Mouse (Mus musculus): Measurements from ENCODE around the gene Tkt.

The Tkt gene

DNA sequence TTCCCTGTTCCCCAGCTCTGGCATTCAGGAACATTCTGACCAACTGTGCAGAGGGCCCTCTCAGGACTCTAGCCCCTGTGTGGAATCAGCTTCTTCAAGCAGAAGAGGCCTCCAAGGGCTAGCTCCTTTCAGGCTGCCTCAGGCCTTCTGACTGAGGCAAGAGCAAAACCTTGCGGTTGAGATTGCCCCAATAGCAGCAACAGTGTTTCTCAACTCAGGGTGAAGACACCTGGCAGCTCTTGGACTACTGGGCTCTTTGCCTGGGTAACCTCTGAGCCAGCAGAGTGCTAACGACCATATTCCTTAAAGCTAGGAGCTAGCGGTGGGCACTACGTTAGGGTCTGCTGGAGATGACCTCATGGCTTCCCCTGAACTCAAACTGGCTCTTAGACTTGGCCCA, 5.0 kb downstream of the Tkt start:
- DNase-seq (ENCODE audit: low read depth, low spot score), result no peak

- DNase-seq (ENCODE audit: low read depth, low spot score), result no peak
Observed at GRCm38 (mm10) chr14:30556651-30557050, 8.5 kb downstream of the Tkt start.

GRCm38 (mm10) chr14:30557730-30558129, 9.6 kb downstream of the Tkt start:
- DNase-seq (ENCODE audit: low read depth, low spot score), result no peak

DNA sequence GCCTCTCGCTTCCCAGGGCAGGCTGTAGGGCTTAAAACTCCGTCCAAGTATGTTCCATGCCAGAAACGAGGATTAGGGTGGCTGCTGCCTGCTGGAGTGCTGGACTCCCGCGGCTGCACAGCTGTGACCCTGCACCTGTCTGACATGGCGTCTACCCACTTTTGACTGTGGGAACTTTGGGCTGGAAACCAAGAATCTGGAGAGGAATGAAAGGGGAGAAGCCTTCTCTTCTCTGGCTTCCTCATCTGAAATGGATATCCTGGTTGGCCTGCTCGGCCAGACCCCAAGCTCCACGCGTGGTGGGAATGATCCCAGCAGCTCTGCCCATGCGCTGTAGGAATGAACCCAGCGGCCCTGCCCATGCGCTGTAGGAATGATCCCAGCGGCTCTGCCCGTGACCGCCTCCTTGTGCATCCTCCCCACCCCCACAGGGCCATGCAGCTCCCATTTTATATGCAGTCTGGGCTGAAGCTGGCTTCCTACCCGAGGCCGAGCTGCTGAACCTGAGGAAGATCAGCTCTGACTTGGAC, 11.2 kb downstream of the Tkt start:
- DNase-seq (ENCODE audit: low read depth, low spot score), result peak; percentile 77

DNA sequence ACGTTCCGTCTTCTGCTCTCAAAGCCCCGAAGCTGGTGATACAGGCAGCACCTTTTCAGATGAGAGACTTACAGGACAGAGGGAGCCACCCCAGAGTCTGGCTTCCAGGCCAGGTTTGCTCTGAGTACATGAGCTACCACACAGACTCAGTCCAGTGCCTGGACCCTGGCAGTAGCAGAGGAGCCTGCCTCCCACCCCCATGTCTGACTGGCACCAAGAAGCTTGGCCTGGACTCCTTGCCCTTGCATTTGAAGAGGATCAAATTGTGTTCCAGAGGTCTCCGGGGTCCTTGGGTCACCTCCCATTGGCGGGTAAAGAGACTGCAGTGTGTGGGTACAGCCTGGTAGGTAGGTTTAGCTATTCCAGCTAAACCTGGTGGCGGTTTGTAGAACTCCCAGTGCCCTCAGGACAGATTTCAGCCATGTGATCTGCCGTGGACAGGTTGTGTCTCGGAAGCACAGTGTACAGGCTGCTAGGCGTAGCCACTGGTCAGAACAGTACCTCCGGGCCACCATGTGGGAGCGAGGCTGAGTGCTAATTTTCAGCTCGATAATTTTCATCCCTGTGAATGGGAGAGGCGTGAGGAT, 12.7 kb downstream of the Tkt start:
- no peak for DNase-seq (ENCODE audit: low read depth, low spot score)

GRCm38 (mm10) chr14:30561470-30562187, 13.5 kb downstream of the Tkt start:
- no peak for DNase-seq (ENCODE audit: low read depth, low spot score)

- DNase-seq (ENCODE audit: low read depth, low spot score), result no peak
Observed at GRCm38 (mm10) chr14:30562343-30562742, 14.2 kb downstream of the Tkt start.

DNA sequence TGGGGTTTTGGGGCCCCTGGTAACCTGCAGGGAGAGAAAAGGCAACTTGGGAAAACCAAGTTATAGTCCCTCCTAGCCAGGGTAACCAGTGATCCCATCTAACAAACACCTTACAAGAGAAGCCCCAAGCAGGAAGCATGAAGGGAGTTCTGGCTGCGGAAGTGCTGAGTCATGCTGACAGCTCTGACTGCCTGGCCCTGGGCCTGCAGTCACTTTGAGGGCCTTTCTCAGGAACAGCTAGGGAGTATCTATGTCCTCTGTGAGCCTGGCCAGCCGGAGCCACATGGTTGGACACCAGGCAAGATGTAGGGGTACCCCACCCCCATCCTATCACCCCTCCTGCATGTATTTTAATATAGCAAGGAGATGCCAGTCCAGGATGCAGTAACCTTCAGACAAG, 16.3 kb downstream of the Tkt start:
- peak; percentile 81 for DNase-seq (ENCODE audit: low read depth, low spot score)

DNA sequence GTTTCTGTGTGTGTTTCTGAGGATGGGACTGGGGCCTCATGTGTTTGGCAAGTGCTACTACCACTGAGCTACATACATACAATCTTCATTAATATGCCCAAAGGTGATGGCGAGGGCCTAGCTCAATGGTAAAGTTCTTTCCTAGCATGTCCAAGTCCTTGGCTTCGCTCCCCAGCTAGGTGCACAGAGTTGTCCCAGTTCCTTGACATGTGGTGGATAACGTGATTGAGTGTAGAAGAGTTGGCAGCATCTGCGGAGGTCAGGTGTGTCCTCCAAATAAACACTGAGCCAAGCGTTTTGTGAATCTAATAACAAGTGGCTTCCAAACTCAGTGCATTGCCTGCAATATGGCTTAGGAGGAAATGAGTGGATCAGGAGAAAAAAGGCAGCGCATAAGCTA, 18.2 kb downstream of the Tkt start:
- no peak for DNase-seq (ENCODE audit: low read depth, low spot score)

DNA sequence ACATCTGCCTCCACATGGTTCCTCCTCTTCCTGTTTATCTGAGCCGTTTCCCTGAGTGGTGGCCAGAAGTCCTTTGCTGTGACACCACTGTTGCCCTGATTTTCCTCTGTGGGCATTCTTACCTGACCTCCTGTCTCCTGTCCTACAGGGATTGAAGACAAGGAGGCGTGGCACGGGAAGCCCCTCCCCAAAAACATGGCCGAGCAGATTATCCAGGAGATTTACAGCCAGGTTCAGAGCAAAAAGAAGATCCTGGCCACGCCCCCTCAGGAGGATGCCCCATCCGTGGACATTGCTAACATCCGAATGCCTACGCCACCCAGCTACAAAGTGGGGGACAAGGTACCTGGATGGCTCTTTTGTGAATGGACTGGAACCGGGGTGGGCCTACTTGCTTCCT, 19.9 kb downstream of the Tkt start:
- DNase-seq (ENCODE audit: low read depth, low spot score), result peak; percentile 84

GRCm38 (mm10) chr14:30570303-30570702, 22.1 kb downstream of the Tkt start:
- no peak for DNase-seq (ENCODE audit: low read depth, low spot score)

- no peak for DNase-seq (ENCODE audit: low read depth, low spot score)
Observed at GRCm38 (mm10) chr14:30572253-30572652, 24.1 kb downstream of the Tkt start.

DNA sequence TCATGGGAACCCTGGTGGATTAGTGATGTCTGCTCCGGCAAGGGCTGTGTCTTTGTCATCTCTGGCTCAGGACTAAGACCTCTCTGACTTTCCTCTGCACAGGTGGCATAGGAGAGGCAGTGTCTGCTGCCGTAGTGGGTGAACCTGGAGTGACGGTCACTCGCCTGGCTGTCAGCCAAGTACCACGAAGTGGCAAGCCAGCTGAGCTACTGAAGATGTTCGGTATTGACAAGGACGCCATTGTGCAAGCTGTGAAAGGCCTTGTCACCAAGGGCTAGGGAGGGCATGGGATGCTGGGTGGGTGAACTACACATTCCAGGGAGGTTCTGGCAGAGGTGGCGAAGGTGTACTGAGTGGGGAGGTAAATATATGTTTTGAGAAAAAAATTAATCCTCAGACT, 25.1 kb downstream of the Tkt start:
- no peak for DNase-seq (ENCODE audit: low read depth, low spot score)

DNA sequence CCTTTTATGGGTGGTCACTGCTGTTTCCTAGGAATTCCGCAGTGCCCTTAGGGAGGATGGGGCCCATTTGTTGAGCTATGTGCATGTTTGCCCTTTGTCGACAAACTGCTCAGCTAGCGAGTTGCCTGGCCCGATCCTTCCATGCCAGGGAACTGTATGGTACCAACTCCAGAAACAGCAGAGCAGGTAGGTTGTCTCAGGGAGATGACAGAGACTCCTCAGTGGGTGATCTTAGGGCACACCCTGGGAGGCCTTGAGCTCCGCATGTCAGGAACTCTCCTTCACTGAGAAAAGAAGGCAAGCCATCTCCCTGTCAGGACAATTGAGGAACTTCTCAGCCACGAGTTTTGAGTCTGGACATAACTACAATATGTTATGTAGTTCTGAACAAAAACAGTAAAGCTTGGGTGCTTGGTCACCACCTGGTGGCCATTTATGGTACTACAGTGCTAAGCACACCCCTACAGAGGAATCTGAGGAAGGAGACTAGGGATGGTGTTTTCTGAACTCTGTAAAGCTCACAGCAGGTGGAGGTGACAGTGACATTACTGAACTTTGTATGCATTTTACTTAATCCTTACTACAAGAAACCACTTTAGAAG, 25.9 kb downstream of the Tkt start:
- DNase-seq (ENCODE audit: low read depth, low spot score), result peak; percentile 87

- no peak for DNase-seq (ENCODE audit: low read depth, low spot score)
Observed at GRCm38 (mm10) chr14:30575791-30576190, 27.6 kb downstream of the Tkt start.

DNA sequence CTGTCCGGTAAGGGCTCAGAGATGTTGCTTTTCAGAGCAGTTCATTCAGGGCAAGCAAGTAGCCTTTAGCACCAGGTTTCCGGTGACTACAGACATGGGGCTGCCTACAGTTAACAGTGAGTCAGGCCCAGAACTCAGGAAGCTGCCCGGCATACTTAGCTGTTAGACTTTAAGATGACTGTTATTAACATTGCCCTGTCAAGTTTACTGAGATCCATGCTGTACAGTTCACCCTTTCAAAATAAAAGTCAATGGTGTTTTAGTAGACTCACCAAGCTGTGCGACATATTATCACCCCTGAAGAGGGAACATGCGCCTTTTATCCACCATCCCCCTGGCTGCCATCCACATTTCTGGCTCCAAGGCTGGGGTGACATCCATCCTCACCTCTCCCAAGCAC, 28.1 kb downstream of the Tkt start:
- DNase-seq (ENCODE audit: low read depth, low spot score), result no peak

DNA sequence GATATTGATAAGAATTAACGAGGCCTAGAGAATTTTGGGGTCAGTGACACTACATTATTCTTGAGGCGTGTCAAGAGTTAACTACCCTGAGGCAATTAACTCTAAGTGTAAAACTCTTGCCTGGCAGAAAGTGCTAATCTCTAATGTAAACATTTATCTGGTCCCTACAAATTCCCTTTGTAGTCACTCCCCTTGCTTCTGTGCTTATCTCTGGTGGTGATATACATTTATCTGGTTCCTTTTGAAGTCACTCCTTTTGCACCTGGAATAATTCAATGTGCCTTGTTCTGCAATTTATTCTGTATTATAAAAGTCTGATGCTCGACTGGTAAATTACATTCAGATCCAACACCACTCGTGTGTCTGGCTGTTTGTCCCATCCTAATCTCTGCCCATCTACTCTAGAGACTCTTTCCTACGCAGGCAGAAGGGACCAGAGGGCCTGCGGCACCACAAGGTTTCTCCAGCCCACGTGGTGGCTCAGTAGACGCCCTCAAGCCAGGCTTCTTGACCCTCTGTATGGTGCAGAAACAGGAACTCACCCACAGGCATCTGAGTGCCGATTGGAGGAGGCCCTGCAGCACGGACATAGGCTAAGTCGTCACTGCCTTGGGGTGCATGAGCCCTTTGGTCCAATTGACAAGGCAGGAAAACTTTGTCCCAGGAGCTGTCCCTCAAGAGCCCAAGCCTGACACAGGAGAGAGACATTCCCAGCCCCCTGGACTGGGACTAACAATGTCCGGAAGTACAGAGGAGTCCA, 29.3 kb downstream of the Tkt start:
- peak; percentile 73 for DNase-seq (ENCODE audit: low read depth, low spot score)

- no peak for DNase-seq (ENCODE audit: low read depth, low spot score)
Observed at GRCm38 (mm10) chr14:30579180-30579579, 31.0 kb downstream of the Tkt start.

DNA sequence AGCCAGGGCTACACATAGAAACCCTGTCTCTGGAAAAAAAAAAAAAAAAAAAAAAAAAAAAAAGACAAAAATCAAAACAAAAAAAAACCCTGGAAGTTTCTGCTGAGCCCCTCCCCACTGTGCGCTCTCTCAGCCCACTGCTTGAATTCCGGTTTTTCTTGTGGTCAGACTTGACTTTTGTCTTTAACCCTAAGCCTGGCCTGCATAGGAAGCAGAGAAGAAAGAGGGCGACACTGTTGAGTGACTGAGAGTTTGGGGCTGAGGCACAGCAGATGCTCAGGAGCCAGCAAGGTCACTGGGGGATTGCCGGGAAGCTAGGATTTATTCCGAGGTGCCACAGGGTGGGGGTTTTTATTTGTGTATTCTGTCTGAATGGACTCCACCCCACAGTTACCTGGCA, 31.7 kb downstream of the Tkt start:
- peak; percentile 77 for DNase-seq (ENCODE audit: low read depth, low spot score)

DNA sequence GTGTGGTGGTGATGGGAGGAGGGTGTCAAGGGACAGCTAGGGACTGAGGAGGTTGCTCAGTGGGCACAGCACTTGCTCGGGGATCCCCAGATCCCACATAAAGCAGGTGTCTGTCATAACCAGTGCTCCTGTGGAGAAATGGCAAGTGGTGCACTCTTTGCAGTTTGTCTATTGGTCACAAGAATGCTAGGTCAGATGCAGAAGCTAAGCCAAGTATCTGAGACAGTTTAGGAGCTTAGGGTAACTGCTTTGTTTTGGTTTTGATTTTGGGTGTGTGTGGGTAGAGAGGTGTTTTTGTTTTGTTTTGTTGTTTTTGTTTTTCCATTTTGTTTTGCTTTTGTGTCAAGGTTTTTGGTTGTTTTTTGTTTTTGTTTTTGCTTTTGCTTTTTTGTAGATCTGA, 33.1 kb downstream of the Tkt start:
- DNase-seq (ENCODE audit: low read depth, low spot score), result no peak

DNA sequence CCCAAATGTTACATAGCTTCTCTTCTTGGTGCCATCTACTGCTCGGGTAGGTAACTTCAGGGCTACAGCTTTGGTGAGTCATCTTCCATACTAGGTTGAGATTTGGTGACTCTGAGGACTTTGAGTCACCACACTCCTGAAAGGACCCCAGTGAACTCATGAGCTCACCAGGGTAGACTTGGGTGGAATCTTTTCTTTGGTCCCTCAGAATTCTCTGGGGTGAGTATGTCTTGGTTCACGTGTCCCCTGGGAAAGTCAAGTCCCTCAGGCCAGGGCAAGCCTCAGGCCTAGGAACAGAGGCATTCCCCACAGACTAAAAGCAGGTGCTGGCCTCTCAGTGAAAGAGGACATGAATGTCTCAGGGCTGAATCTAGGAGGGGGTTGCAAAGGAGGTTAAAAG, 35.9 kb downstream of the Tkt start:
- no peak for DNase-seq (ENCODE audit: low read depth, low spot score)
